Mouse (Mus musculus): ENCODE measurements around the gene Gpcpd1.

GRCm38 (mm10) chr2:132507091-132507490, 80.4 kb downstream of the Gpcpd1 start:
- TF ChIP-seq CTCF (conservative IDR thresholded peaks at IDR 0.05; ENCODE audit: low read length), result no peak
- TF ChIP-seq POU5F1 (IDR thresholded peaks at IDR 0.05; ENCODE audit: borderline replicate concordance, low read length), result no peak
- no peak for TF ChIP-seq NANOG (IDR thresholded peaks at IDR 0.05; ENCODE audit: borderline replicate concordance, low read length)
